Mouse (Mus musculus) mouse embryonic stem cell (cell line): ENCODE measurements around the gene Slc35e3.
"Not testable (repeated sequence)": the region's sequence is repeated elsewhere in the genome, so short reads cannot be mapped to it uniquely, and the experiment has no call there.

Experiments used
- in situ Hi-C, 2 experiments: fragments of 300-500 bp; cut with MboI; formaldehyde crosslinking; loops; 1 replicate in 1 of 2; 3 replicates in 1 of 2; pipeline ENCODE4 v1.14.3; 2019 to 2020; ENCODE audit warnings: low sequenced_read_pairs in 2 of 2, low pct_unique_long_range_greater_than_20kb in 1 of 2, mixed read lengths in 1 of 2; ENCODE audit not compliant: unreplicated experiment in 1 of 2

Slc35e3 gene

DNA sequence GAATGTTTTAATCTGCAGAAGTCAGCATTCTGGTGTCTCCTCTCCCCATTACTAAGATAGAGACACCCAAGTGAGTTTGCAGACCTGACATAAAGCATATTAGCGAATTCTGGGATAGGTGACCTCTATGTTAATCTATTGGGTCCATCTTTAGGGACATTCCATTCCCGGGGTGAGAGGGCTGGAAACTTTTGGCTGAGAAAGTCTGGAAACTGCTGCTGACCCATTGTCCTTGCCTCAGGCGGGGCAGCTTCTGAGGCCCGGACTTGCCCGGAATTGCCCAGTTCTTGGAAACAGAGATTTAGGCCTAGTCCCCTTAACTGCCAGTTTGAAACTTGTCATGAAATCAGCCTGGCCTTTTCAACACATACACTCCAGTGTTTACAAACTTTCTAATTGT is 34.8 kb downstream of the Slc35e3 start:
- in situ Hi-C loops = no loop called here

DNA sequence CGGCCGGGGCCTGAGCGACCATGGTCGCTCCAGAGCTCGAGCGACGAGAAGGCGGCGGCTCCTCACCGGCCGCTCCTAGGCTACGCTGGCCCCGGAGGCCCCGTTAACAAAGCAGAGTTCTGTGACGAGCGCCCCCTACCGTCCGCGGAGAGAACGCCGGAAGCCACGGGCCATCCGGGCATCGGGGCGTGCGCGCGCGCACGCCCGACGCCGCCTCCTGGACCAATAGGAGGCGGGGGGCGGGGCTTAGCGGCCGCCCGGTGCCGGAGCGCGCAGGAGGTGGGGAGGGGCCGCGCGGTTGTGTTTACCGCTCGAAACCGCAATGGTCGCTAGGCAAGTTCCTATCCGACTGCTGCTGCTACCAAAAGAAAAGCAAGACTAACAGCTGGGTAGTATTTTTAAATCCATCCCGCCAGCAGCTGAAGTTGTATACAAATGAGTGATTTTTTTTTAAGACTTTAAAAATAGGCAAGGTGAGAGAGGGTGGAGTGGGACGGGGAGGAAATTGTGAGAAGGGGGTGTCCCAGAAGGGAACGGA is 35.5 kb downstream of the Slc35e3 start, which contains the start of gene Mdm2:
TSS of gene Mdm2 (minus strand) at position 155 of the 538 bp plus-strand sequence.
- in situ Hi-C loops = no loop called here

DNA sequence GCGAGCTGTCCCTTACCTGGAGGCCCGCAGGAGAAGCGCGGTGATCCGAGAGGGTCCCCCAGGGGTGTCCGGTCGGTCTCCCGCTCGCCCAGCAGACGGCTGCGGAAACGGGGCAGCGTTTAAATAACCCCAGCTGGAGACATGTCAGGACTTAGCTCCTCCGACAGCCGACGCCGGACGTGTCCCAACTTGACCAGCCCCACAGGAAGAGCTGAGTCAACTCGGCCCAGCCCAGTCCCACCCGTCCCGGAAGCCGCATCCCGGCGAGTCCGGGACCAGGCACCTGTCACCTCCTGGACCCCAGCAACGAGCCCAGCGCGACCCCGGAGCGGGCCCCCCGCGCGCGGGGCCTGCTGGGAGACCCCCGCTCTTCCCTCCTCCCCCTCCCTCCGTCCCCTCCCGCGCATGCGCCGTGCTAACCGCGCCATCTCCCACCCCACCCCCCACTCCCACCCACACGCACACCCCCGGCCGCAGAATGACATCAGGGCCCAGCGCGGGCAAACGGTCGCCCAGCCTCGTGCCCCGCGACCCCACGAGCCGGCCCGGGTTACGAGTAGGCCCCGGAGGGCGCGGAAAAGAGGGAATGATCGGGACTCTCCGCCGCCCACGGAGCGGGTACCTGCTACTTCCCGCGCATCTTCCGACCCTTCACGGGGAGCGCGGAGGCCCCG is 36.1 kb downstream of the Slc35e3 start:
- in situ Hi-C loops = no loop called here

DNA sequence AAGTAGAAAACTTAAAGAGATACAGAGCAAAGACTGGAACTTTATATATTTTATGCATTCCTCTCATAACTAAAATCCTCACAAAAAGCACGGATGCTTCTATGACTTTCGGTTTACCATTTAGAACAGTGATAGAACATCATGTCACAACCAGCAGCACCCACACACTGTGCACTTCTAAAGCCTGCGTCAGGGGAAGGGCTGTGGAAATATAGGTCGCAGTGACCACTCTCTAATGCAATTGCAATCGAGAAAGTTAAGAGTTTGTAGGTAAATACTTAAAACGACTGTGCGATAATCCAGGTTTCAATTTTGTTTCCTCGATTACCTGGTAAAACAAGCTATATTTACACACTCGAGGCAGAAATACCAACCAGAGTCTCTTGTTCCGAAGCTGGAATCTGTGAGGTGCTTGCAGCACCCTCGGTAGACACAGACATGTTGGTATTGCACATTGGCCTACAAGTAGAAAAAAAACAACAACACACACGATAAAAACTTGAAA is 36.8 kb downstream of the Slc35e3 start:
- in situ Hi-C loops = no loop called here

DNA sequence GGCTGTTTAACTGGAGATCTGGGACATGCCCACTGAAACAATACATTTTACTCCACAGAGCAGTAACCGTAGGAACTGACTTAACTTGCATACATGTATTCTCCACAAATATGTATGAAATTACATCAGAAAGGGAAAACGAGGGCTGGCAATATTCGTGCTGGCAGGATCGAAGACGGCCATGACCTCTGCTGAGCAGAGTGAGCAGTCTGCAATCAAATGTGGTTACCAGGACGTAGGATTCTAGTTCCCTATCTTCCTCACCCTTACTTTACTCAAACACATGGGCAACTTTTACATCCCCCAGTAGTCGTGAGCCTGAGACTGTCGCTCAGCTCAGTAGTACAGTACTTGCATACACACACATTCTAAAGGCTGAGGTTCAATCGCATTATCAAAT is 37.3 kb downstream of the Slc35e3 start:
- in situ Hi-C loops = no loop called here

DNA sequence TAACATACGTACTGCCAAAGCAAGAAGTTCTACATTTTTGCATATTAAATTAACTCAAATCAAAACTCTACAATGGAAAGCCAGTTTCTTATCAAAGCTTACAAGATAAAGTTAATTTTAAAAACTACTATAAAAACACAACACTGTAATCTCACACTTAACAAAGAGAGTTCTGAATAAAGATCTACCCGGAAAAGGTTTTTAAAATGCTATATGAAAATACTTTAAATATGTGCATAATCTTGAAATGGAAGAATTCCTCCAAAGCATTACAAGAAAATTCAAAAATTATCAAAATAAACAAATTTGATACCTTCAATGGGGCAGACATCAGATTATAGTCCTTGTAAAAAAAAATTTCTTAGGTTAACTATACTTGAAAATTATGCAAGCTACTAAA is 37.8 kb downstream of the Slc35e3 start:
- in situ Hi-C loops = no loop called here

DNA sequence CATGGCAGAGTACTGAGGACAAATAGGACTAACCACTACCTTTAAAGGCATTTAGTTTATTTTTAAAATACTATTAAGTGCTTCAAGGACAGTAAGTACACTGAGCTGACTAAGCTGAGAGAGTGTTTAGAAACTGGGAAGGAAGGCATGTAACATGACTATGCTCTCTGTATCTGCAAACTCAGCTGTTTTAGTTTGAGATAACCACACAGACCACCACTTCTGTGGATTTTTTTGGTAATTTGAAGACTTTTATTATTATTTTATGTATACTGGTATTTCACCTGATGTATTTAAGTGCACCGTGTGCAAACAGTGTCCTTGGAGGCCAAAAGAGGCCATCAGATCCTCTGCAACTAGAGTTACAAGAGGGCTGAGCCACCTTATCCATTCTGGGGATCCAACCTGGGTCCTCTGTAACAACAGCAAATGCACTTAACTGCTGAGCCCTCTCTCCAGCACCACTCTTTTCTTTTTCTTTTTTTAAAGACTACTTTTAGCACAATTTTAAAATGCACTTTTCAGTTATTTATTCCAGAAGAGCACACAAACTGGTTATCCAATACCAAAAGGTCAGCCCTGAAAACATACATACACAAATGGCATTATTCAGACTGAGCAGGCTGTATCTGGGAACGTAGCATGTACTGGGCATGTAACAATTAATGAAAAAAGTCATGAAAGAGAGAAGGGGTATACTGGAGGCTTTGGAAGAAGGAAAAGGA is 38.9 kb downstream of the Slc35e3 start:
- in situ Hi-C loops = no loop called here

DNA sequence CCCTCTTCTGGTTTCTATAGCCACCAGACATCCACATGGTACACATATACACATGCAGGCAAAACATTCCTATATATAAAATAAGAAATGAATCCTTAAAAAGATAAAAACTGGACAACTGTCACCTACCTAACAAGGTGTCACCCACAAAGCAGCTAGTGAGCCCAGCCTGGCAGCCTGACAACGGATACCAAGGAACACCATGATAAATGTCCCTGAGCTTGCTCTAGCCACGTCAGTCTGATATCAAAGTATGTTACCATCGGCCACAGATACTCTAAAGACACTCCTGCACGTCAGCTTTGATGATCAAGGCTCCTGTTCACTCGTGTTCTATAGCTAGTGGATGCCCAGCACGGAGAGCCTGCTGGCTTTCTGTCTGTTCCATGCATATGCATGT is 39.7 kb downstream of the Slc35e3 start:
- in situ Hi-C loops = no loop called here

DNA sequence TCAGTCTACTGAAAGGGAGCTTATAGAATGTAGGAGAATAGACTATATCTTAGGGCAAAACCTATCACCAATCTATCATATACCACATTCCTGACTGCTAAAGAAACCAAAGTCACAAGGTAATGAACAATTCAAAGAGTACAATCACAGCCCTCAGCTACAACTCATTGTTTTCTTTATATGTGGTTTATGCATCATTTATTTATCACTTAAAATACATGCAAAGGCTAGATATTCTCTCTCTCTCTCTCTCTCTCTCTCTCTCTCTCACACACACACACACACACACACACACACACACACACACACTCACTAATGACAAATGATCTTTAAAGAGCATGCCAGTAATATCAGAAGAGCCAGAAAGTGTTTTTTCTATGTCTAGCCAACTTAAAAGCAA is 40.4 kb downstream of the Slc35e3 start:
- in situ Hi-C loops = no loop called here

DNA sequence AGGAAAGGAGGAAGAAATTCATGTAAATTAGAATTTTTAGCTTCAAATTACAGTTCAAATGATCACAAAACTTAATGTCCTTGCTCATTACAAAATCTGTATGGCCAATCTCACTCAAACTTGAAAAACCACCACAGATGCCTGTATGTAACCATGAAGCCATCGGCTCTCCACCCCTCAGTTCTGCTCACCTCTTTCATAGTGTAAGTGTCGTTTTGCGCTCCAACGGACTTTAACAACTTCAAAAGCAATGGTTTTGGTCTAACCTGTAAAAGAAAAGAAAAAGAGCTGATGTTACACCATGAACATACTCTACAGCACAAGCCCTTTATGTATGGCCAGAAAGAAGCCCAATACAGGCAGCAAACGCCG is 41.2 kb downstream of the Slc35e3 start:
- in situ Hi-C loops = no loop called here

DNA sequence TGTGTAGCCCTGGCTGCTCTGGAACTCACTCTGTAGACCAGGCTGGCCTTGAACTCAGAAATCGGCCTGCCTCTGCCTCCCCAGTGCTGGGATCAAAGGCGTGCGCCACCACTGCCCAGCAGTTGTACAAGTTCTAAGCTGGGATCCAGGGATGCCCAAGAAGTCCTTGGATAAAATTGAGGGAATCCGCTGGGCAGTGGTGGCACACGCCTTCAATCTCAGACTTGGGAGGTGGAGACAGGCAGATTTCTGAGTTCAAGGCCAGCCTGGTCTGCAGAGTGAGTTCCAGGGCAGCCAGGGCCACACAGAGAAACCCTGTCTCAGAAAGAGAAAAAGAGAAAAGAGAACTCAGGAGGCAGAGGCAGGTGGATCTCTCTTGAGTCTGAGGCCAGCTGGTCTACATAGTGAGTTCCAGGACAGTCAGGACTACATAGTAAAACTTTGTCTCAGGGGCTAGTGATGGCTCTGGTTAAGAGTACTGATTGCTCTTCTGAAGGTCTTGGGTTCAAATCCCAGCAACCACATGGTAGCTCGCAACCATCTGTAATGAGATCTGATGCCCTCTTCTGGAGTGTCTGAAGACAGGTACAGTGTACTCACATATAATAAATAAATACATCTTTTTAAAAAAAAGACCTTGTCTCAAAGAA is 41.7 kb downstream of the Slc35e3 start:
- in situ Hi-C loops = not testable (repeated sequence)

DNA sequence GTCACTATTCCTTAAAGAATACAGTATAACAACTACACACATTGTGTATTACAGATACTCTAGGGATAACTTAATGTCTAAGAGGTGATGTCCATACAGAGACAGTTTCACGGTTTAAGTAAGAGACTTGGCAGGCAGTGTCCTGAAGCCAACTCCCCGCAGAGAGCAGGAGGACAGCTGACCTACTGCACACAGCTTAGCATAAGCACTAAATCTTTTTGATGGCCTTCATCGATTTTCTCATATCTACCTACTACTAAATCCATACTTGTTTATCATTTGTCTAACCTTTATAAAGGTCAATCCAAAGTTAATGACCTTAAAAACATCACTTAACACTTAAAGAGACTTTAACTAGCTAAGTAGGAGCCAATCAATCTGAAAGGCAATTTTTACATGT is 42.7 kb downstream of the Slc35e3 start:
- in situ Hi-C loops = no loop called here

DNA sequence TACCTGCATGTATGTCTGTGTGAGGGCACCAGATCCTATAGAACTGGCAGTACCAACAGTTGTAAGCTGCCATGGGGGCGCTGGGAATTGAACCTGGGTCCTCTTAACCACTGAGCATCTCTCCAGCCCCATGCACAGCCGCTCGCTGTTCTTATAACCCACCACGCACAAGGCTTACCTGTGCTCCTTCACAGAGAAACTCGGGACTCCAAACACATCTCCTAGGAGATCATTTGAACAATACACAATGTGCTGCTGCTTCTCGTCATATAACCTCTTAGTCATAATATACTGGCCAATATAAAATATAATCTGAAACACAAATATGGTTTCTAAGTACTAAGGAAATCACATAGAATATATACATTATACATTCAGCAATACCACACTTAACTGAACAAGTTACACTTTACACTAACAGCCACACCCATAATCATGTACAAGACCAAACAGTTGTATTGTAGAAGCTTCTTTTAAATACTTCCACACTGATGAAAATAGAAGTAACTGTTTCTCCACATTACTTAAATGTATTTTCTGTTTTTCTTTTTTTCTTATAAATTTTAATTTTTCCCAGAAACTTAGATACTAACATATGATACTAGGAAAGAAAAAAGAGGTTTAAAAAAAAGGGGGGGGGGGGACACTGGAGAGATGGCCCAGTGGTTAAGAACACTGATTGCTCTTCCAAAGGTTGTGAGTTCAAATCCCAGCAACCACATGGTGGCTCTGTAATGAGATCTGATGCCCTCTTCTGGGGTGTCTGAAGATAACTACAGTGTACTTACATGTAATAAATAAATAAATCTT is 43.9 kb downstream of the Slc35e3 start:
- in situ Hi-C loops = no loop called here

DNA sequence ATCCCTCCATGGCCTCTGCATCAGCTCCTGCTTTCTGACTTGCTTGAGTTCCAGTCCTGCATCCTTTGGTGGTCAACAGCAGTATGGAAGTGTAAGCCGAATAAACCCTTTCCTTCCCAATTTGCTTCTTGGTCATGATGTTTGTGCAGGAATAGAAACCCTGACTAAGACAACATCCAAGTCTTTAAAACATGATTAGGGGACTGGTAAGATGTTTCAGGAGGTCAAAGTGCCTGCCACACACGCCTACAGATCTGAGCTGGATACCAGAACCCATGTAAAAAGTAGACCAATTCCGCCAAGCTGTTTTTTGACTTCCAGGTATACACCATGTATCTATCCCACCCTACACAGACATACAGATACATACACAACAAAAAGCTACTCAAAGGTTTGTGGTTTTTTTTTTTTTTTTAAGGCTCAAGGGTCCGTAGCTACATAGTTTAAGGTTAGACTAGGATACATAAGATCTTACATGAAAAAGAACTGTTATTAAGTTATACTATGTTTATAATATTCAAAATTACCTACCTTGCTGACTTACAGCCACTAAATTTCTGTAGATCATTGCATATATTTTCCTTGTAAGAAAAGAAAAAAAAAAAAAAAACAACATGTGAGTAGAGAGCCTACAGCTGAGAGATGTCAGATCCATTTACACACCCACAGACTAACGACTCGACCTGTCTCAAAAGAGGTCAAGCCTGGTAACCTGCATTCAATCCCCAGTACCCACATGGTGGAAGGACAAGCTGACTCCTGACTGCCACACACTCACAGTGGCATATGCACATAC is 44.9 kb downstream of the Slc35e3 start:
- in situ Hi-C loops = no loop called here

DNA sequence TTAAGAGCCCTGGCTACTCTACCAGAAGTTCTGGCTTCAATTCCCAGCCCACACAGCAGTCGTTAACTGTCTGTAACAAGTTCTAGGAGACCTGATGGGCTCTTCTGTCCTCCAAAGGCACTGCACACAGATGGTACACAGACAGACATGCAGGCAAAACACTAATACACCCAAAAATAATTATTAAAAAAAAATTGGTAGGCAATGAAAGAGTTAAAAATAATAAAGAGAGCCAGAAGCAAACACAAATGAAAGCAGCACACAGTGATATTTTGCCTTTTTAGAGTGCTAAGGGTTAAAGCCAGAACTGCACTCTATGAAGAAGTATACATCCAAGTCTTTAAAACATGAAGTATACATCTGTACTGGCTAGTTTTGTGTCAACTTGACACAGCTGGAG is 45.7 kb downstream of the Slc35e3 start:
- in situ Hi-C loops = no loop called here

DNA sequence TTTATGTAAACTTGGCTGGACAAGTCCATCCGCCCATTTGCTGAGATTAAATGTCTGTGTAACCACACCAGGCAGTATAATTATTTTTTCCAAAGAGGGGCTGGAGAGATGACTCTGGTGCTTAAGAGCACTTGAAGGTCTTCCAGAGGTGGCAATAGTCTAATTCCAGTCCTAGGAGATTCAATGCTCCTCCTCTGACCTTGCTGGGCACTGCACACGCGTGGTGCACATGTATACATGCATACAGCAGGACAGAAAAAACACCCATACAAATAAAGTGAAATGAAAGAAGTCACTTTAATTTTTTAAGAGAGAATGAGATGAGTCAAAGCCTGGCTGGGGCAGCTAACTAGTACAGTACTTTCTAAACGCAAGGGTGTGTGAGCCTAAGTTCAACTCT is 46.3 kb downstream of the Slc35e3 start:
- in situ Hi-C loops = loop anchor here in 1 of 2 experiments (25.0 kb wide), 1 partner anchor 638 kb away; the partner anchor contains the start of gene Cct2

DNA sequence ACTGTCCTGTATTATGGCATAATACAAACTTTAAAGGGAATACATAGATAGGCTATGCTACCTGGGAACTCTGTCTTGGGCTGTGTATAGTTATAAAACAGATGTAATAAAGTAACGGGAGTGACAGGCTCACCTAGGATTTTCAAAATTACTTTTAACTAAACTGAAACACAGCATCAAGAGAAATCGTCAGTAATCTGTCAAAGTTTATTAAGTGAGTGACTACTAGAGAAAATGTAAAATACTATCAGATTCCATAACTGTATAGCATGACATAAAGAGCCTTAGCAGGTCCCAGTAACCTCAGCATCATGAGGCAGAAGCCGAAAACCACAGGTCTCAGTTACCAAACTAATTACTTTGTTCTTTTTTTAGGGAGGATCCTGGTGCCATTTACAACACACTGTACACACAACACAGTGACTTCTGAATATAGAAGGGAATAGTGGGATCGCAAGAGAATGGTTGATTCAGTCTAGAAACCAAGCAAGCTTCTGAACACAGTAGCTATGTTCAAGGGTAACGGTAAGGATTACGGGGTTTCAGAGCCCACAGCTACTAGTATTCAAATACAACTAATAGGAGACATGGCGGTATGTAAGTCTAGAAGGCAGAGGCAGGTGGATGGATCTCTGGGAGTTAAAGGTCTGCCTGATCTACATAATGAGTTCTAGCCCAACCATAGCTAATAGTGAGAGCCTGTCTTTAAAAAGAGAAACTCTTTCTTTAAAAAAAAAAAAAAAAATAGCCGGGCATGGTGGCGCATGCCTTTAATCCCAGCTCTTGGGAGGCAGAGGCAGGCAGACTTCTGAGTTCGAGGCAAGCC is 47.6 kb downstream of the Slc35e3 start:
- in situ Hi-C loops = loop anchor here in 1 of 2 experiments (25.0 kb wide), 1 partner anchor 636 kb away; the partner anchor contains the start of gene Cct2
